Mouse (Mus musculus) G1E (cell line): ENCODE data around the gene 4930404H24Rik.

Source experiments
- CTCF ChIP-seq: IDR thresholded peaks from 2 replicates; pipeline ENCODE4 v1.5.1; 2012; ENCODE audit warnings: low read depth, low read length, inconsistent platforms, mixed read lengths
- GATA1 ChIP-seq: IDR thresholded peaks from 2 replicates; pipeline ENCODE4 v1.6.1; 2012; ENCODE audit warnings: borderline replicate concordance, low read length, inconsistent platforms, mixed read lengths
- GATA2 ChIP-seq: IDR thresholded peaks from 2 replicates; pipeline ENCODE4 v1.6.1; 2012; ENCODE audit warnings: low read depth, low read length, inconsistent platforms, borderline replicate concordance
- POLR2AphosphoS5 ChIP-seq: IDR thresholded peaks from 2 replicates; pipeline ENCODE4 v1.6.1; 2012; ENCODE audit warnings: low read depth, low read length, inconsistent platforms; ENCODE audit not compliant: insufficient replicate concordance
- TAL1 ChIP-seq: conservative IDR thresholded peaks from 2 replicates; pipeline ENCODE4 v1.6.1; 2012; ENCODE audit warnings: low read depth, low read length, inconsistent platforms, mixed read lengths

- no peak for TF ChIP-seq GATA1
- no peak for TF ChIP-seq CTCF
- TF ChIP-seq POLR2AphosphoS5 = no peak
- TF ChIP-seq TAL1 = no peak
- no peak for TF ChIP-seq GATA2
Measured at GRCm38 (mm10) chr2:153453961-153454759, 38.4 kb upstream of the 4930404H24Rik start.
